Mouse (Mus musculus) neural tube, embryonic 11.5 days (tissue): ENCODE results near the gene Crabp2. TPM values are rescaled to one million over a fixed set of nuclear protein-coding genes. Genes with fewer than 3 reads are reported as not detected.

Experiments
- ATAC-seq: fragments of 200-750 bp; cut with Nextera tagmentation; 2 replicates; pipeline ENCODE4 v1.8.0; 2017; ENCODE audit warnings: moderate number of reproducible peaks, mild to moderate bottlenecking, moderate TSS enrichment, moderate library complexity; ENCODE audit not compliant: insufficient read depth, low FRiP score, low TSS enrichment
- DNase-seq: peaks from one replicate; pipeline ENCODE4 v3.0.0-alpha.2; 2015; ENCODE audit warnings: low spot score
- H3K27ac ChIP-seq: fragments of 300-500 bp; sonication (generic); 2 replicates; pipeline ENCODE4 v1.5.1; 2014; ENCODE audit warnings: low read depth, mild to moderate bottlenecking, low read length
- H3K27me3 ChIP-seq: fragments of 300-500 bp; sonication (generic); 2 replicates; pipeline ENCODE4 v1.6.1; 2014; ENCODE audit warnings: mild to moderate bottlenecking, low read length, mixed read lengths; ENCODE audit not compliant: control insufficient read depth, insufficient read depth
- H3K36me3 ChIP-seq: fragments of 300-500 bp; sonication (generic); 2 replicates; pipeline ENCODE4 v1.6.1; 2014; ENCODE audit warnings: mild to moderate bottlenecking, low read length, moderate library complexity, mixed read lengths; ENCODE audit not compliant: control insufficient read depth, insufficient read depth
- H3K4me1 ChIP-seq: fragments of 300-500 bp; sonication (generic); 2 replicates; pipeline ENCODE4 v1.6.1; 2014; ENCODE audit warnings: low read length, mixed read lengths; ENCODE audit not compliant: control insufficient read depth, insufficient read depth
- H3K4me2 ChIP-seq: fragments of 300-500 bp; sonication (generic); 2 replicates; pipeline ENCODE4 v1.6.1; 2014; ENCODE audit warnings: low read depth, mild to moderate bottlenecking, moderate library complexity
- H3K4me3 ChIP-seq: fragments of 300-500 bp; sonication (generic); 2 replicates; pipeline ENCODE4 v1.5.1; 2014; ENCODE audit warnings: low read depth, low read length
- H3K9ac ChIP-seq: fragments of 300-500 bp; sonication (generic); 2 replicates; pipeline ENCODE4 v1.6.1; 2014; ENCODE audit warnings: mild to moderate bottlenecking, low read length
- H3K9me3 ChIP-seq: fragments of 300-500 bp; sonication (generic); 2 replicates; pipeline ENCODE4 v1.6.1; 2016; ENCODE audit warnings: low read length; ENCODE audit not compliant: control insufficient read depth
- WGBS: fragments of 180-500 bp; shearing (Covaris S2); extraction: QIAGEN DNeasy Blood & Tissue Kit; methylation state at CpG from one replicate; pipeline ENCODE4 v1.1.7; 2014; 5-methylcytosine and 5-hydroxymethylcytosine counted together
- polyA plus RNA-seq: library from polyadenylated mRNA; unstranded; fragments of >200 nt; fragmentation: Nextera tagmentation; extraction: Ambion mirVana; gene quantifications from 2 replicates; pipeline ENCODE4 v1.2.1, GENCODE M21; 2014

Crabp2 gene
- polyA plus RNA-seq, 1 experiment from 2014 or later: 607 TPM

DNA sequence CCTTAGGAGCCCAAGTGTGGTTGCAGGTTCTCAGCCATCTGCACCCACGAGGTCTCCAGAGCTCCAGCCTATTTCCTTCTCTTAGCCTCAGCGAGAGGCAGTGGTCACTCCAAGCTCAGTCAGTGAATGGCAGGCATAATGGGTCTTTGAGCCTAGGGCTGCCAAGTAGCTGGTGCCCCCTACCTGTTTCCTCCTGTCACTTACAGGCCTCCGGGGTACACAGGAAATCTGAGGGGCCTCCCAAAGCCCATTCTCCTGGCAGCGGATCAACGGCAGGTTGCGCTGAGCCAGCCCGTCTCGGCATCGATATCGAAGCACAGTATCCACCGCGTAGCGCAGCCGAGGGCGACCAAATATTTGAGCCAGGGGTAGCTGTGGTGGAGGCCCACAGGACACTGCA is 39.6 kb downstream of the Crabp2 start:
- Histone ChIP-seq H3K27me3 (0 out of 2 replicates have a peak, but pooled peaks cover 10% of the 10 kb centered on the region), H3K4me1 (peaks cover 38% of the 10 kb centered on the region)

DNA sequence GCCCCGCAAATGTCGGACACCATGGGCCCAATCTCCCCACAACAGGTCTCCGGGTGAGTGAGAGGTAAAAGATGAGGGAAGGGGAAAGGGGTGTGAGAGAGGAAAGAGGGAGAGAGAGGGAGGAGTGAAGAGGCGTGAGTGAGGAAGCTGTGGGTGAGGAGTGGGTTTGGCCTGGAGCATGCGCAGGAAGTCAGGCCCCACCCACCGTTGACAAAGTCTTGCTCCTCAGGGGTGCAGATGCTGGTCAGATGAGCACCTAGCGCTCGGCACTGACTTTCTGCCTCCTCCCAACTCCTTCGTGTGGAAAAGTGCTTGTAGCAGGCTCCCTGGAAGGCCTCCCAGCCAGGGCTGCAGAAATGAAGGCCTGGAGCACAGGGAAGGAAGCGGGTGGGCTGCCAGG is 41.5 kb downstream of the Crabp2 start:
- Histone ChIP-seq H3K4me2 (no peak overlapping the region), H3K9me3 (no peaks in the 10 kb centered on the region), H3K4me3 (no peak overlapping the region), H3K27me3 (peaks cover 23% of the 10 kb centered on the region), H3K9ac (no peak overlapping the region), H3K4me1 (peaks cover 22% of the 10 kb centered on the region), H3K27ac (no peak overlapping the region), H3K36me3 (no peaks in the 10 kb centered on the region)
- WGBS: 28% methylated on average over 10 of the region's 10 CpGs
- no peak for DNase-seq
- ATAC-seq: no peak

More for the DNA sequence above, 39.6 kb downstream of the Crabp2 start:
- no peak overlapping the region for H3K27ac ChIP-seq
- peak overlapping the region; percentile 24 for H3K9ac ChIP-seq
- ATAC-seq: no peak
- peak overlapping the region; percentile 73 for H3K4me2 ChIP-seq
- no peaks in the 10 kb centered on the region for H3K36me3 ChIP-seq
- no peak for DNase-seq
- H3K4me3 ChIP-seq: peak overlapping the region; percentile 20
- H3K9me3 ChIP-seq: no peaks in the 10 kb centered on the region
- WGBS: 11% methylated on average over 15 of the region's 15 CpGs

DNA sequence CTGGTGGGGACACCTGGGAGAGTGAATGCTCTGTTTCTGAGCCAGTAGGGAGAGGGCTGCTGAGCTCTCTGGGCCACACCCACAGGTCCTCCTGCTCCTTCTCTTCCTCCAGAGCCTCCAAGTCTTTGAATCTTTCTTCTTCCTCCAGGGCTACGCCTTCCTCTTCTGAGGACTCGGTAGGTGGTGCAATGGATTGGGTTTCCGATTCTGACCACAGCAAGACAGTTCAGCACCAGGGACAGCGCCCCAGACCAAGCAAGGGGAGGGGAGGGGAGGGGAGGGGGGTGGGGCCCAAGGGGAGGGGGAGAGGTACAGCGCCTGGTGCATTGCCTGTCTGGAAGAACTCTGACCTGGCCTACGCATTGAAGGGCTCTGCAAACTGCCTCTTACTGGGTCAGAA is 45.0 kb downstream of the Crabp2 start:
- ATAC-seq (no peak), DNase-seq (peak; percentile 66)
- Histone ChIP-seq H3K4me1 (peaks cover 5% of the 10 kb centered on the region), H3K9me3 (no peaks in the 10 kb centered on the region), H3K36me3 (no peaks in the 10 kb centered on the region), H3K27me3 (peaks cover 58% of the 10 kb centered on the region), H3K4me3 (no peak overlapping the region), H3K4me2 (no peak overlapping the region), H3K9ac (no peak overlapping the region), H3K27ac (no peak overlapping the region)
- WGBS: 1% methylated on average over 5 of the region's 6 CpGs

DNA sequence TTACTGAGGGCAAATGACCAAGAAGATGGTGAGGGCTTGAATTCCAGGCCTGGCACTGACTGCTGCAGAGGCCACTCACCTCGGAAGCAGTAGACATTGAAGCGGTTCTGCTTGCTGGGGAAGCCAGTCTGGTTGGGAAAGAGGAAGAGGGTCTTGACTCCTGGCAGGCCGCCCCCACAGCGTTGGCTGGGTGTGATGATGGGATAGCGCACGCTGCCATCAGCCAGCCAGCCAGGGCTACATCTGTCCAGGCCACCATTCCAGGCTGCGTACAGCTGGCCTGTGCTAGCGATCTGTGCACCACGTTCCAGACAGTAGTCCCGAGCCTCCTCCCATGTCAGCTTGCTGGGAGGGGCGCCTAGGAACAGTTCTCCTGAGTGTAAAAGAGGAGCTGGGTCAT is 46.9 kb downstream of the Crabp2 start:
- WGBS: 34% methylated on average over 11 of the region's 11 CpGs
- no peak overlapping the region for H3K9ac ChIP-seq
- ATAC-seq: no peak
- peaks cover 73% of the 10 kb centered on the region for H3K27me3 ChIP-seq
- no peaks in the 10 kb centered on the region for H3K36me3 ChIP-seq
- peaks cover 11% of the 10 kb centered on the region for H3K4me1 ChIP-seq
- no peak overlapping the region for H3K4me3 ChIP-seq
- DNase-seq: no peak
- no peak overlapping the region for H3K27ac ChIP-seq
- H3K4me2 ChIP-seq: no peak overlapping the region
- H3K9me3 ChIP-seq: no peaks in the 10 kb centered on the region

DNA sequence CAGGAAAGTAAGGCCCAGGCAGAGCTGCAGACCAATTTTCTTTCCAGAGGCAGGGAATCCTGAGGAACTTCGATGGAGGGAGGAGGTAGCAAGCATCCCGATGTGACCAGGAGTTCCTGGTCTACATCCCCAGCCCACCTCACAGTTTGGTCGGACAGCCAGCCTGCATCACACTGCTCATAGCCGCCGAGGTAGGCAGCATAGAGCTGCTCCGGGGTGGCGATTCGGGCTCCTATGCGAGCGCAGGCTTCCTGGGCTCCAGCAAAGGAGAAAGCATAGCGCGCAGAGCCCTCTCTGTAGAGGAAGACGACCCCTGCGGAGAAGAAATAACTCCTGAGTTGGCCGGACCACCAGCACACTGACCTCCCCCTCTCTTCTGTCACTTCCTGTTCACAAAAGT is 47.9 kb downstream of the Crabp2 start:
- Histone ChIP-seq H3K27me3 (peaks cover 80% of the 10 kb centered on the region), H3K9ac (no peak overlapping the region), H3K4me2 (peak overlapping the region; percentile 64), H3K4me3 (no peak overlapping the region), H3K4me1 (peaks cover 11% of the 10 kb centered on the region), H3K36me3 (no peaks in the 10 kb centered on the region), H3K27ac (no peak overlapping the region), H3K9me3 (no peaks in the 10 kb centered on the region)
- ATAC-seq: no peak
- WGBS: under 1% methylated on average over 15 of the region's 15 CpGs
- DNase-seq: no peak

DNA sequence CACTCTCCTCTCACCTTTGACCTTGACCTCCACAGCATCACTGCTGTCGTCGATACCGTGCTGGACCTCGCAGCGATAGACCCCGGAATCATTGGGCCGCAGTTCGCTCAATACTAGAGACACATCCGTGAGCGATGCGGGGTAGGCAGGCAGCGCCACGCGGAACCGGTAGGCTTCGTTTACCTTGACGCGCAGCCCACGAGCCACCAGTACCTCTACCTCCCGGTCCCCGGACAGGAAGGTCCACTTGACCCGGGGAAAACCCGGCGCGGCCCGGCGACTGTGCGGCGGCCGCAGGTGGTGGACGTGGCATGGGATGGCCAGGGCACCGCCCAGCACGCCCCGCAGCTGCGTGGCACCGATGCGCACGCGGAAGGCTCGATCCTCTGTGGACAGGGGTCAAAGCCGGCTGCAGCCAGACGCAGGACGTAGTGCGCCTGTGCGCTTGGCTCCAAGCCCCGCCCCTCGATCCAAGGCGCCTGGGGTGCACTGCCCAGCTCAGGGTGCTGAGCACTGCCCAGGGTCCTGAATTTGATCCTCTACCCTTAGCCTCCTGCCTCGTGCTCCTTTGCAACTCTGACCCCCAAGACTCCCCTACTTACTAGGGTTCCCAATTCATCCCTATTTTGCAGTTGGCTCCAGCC is 48.6 kb downstream of the Crabp2 start:
- no peak overlapping the region for H3K27ac ChIP-seq
- ATAC-seq: no peak
- no peaks in the 10 kb centered on the region for H3K9me3 ChIP-seq
- H3K4me3 ChIP-seq: peak overlapping the region; percentile 29
- peak overlapping the region; percentile 22; the same call in 1 of the 2 replicates for H3K9ac ChIP-seq
- no peaks in the 10 kb centered on the region for H3K36me3 ChIP-seq
- H3K4me1 ChIP-seq: peaks cover 11% of the 10 kb centered on the region
- WGBS: under 1% methylated on average over 48 of the region's 49 CpGs
- peaks cover 87% of the 10 kb centered on the region for H3K27me3 ChIP-seq
- H3K4me2 ChIP-seq: peak overlapping the region; percentile 64
- DNase-seq: no peak

DNA sequence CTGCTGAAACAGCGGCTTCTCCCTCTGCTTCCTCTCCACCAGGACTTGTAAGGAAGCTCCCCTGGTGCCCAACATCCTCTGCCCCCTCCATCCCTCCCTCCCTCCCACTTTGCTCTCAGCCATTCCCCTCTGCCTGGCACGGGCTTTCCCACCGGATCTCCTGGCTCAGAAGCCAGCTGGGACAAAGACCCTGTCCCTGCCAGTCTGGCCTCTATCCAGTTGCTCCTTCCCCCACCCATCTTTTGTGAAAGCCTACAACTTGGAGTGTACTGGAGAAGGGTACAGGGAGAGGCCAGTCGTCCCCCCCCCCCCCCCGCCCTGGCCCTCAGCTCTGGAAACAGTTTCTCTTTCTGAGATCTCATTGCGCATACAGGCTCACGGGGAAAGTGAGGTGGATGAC is 50.3 kb downstream of the Crabp2 start:
- H3K9me3 ChIP-seq: no peaks in the 10 kb centered on the region
- no peak overlapping the region for H3K9ac ChIP-seq
- H3K4me2 ChIP-seq: no peak overlapping the region
- peaks cover 11% of the 10 kb centered on the region for H3K4me1 ChIP-seq
- peaks cover 97% of the 10 kb centered on the region for H3K27me3 ChIP-seq
- H3K27ac ChIP-seq: no peak overlapping the region
- no peaks in the 10 kb centered on the region for H3K36me3 ChIP-seq
- H3K4me3 ChIP-seq: no peak overlapping the region
- no peak for DNase-seq
- 6% methylated on average over 7 of the region's 7 CpGs for WGBS
- ATAC-seq: no peak

DNA sequence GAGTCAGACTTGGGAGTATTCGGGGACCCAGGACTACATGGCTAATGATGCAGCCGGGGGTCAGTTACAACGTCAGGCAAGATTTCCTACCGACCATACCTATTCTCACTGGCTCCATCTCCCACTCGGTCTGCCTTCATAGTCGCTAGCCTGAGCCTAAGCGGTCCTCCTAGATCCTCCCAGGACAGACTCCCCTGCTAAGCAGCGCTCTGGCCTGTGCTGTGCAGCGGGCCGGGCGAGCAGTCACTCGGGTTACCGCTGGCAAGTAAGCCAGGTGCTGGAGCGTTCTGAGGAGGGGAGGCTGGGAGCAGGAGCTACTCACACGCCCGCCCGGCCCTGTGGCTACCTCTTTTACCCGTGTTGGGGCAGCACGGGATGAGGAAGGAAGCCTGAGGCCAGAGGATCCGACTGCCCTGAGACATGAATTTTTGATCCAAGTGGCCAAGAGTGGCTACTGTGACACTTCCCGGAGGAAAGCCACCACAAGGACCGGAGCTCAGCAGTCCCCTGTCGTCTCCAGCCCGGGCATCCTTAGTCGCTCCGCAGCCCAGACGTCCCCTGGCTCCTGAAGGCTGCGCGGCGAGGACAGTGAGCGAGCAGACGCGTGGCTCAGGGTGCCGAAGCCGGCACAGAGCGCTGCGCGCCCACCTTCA is 50.9 kb downstream of the Crabp2 start:
- Histone ChIP-seq H3K4me3 (peak overlapping the region; percentile 33), H3K9me3 (no peaks in the 10 kb centered on the region), H3K4me1 (peaks cover 11% of the 10 kb centered on the region), H3K27me3 (peaks cover 93% of the 10 kb centered on the region), H3K9ac (no peak overlapping the region), H3K36me3 (no peaks in the 10 kb centered on the region), H3K4me2 (peak overlapping the region; percentile 55), H3K27ac (no peak overlapping the region)
- ATAC-seq: no peak
- DNase-seq: no peak
- under 1% methylated on average over 28 of the region's 38 CpGs for WGBS

DNA sequence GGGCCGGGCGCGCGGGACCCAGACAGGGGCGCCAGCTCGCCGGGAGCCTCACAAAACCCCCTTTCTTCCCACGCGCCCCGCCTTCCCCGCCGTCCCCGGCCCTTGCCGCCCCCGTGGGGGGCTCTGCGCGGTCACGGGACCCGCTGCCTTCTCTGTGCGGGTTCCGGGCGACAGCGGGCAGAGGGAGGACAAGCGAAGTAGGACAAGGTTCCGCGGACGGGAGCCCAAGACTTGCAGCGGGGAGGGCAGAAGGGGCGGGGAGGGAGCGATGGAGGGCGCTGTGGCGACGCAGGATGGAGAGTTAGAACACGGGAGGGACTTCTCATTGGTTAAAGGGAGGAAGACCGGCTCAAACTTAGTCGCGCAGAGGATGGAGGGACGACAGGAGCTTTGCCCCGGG is 51.7 kb downstream of the Crabp2 start, which contains the start of gene Bcan:
Bcan (minus strand) TSS at position 50 of the 400 bp plus-strand sequence.
- peaks cover 11% of the 10 kb centered on the region for H3K4me1 ChIP-seq
- under 1% methylated on average over 39 of the region's 39 CpGs for WGBS
- H3K9ac ChIP-seq: no peak within 1 kb of the TSS; the same call in 1 of the 2 replicates
- DNase-seq (no peak), ATAC-seq (no peak)
- H3K4me2 ChIP-seq: peak within 1 kb of the TSS; percentile 55
- no peaks in the 10 kb centered on the region for H3K9me3 ChIP-seq
- no peaks in the 10 kb centered on the region for H3K36me3 ChIP-seq
- peaks cover 85% of the 10 kb centered on the region for H3K27me3 ChIP-seq
- H3K4me3 ChIP-seq: peak within 1 kb of the TSS; percentile 33
- no peak within 1 kb of the TSS for H3K27ac ChIP-seq
